Mouse (Mus musculus) embryo, embryonic 11.5 days (tissue): ENCODE data around the gene Msantd3.

Source experiments
- DNase-seq: peaks from one replicate; pipeline ENCODE4 v3.0.0-alpha.2; 2012; ENCODE audit warnings: low read depth, low spot score

Gene Msantd3

GRCm38 (mm10) chr4:48554132-48554531 is 14.4 kb downstream of the Msantd3 start:
- DNase-seq: no peak

- no peak for DNase-seq
Measured at GRCm38 (mm10) chr4:48555729-48556128, 16.0 kb downstream of the Msantd3 start.

GRCm38 (mm10) chr4:48559652-48560051 is 19.9 kb downstream of the Msantd3 start:
- DNase-seq: no peak

- DNase-seq: no peak
Measured at GRCm38 (mm10) chr4:48561824-48562223, 22.1 kb downstream of the Msantd3 start.

- no peak for DNase-seq
Measured at GRCm38 (mm10) chr4:48564962-48565361, 25.2 kb downstream of the Msantd3 start.

GRCm38 (mm10) chr4:48576361-48576760 is 36.6 kb downstream of the Msantd3 start:
- no peak for DNase-seq

GRCm38 (mm10) chr4:48577831-48578230 is 38.1 kb downstream of the Msantd3 start:
- DNase-seq: no peak

- DNase-seq: no peak
Measured at GRCm38 (mm10) chr4:48578399-48578798, 38.7 kb downstream of the Msantd3 start.

- no peak for DNase-seq
Measured at GRCm38 (mm10) chr4:48579475-48580110, 39.9 kb downstream of the Msantd3 start.

GRCm38 (mm10) chr4:48581201-48581600 is 41.5 kb downstream of the Msantd3 start:
- no peak for DNase-seq

- no peak for DNase-seq
Measured at GRCm38 (mm10) chr4:48581993-48582392, 42.3 kb downstream of the Msantd3 start.

- DNase-seq: no peak
Measured at GRCm38 (mm10) chr4:48582941-48583340, 43.2 kb downstream of the Msantd3 start.

GRCm38 (mm10) chr4:48584421-48585240 is 44.9 kb downstream of the Msantd3 start, which contains the start of gene Tmeff1:
TSS of gene Tmeff1 (plus strand) at chr4:48585174.
- peak; percentile 75 for DNase-seq

GRCm38 (mm10) chr4:48585241-48586098 is 45.7 kb downstream of the Msantd3 start:
- DNase-seq: peak; percentile 32

- DNase-seq: peak; percentile 51
Measured at GRCm38 (mm10) chr4:48586099-48586821, 46.5 kb downstream of the Msantd3 start.

- DNase-seq: no peak
Measured at GRCm38 (mm10) chr4:48587526-48587925, 47.8 kb downstream of the Msantd3 start.

GRCm38 (mm10) chr4:48588576-48588975 is 48.8 kb downstream of the Msantd3 start:
- DNase-seq: no peak

GRCm38 (mm10) chr4:48590862-48591261 is 51.1 kb downstream of the Msantd3 start:
- no peak for DNase-seq

- DNase-seq: no peak
Measured at GRCm38 (mm10) chr4:48591390-48591789, 51.7 kb downstream of the Msantd3 start.

GRCm38 (mm10) chr4:48592328-48592727 is 52.6 kb downstream of the Msantd3 start:
- no peak for DNase-seq

- DNase-seq: no peak
Measured at GRCm38 (mm10) chr4:48592844-48593243, 53.1 kb downstream of the Msantd3 start.
